Mouse (Mus musculus): ENCODE measurements around the gene Olfm2.

The Olfm2 gene

DNA sequence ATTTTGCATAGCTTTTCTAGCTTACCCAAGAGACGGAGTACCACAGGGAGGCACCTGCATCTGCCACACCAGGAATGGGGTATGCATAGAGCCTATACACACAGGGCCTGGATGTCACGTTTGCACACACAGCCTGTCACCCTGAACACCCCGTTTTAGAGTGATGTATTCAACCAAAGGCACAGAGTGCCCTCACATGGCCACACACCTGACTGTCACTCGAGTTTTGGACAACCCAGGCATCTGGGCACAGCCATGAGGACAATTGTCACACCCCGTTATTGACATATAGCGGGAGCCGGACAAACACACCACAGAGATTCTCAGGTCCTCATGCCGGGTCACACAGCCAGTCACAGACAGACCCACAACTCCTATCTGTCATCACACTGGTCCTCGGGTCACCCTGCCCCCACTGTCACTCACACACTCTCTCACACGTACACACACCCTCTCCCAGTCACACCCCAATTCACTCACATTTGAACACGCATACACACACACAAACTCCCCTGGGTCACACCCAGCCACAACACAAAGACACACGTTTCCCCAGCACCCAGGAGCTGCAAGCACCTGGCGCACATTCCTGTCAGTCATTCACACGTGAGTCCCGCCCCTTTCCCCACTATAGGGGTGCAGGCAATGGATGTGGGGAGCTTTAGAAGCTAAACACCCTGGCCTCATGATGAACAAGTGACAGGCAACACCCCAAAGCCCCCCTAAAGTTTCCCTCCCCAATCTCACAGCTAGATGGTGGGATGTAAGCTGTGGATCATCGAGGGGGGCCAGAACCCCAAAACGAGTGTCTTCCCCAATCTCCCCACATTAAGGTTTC lies 801 bp downstream of the Olfm2 start:
- no peak for DNase-seq

- no peak for DNase-seq
These were observed 2.0 kb downstream of the Olfm2 start for GRCm38 (mm10) chr9:20743946-20744738.

DNA sequence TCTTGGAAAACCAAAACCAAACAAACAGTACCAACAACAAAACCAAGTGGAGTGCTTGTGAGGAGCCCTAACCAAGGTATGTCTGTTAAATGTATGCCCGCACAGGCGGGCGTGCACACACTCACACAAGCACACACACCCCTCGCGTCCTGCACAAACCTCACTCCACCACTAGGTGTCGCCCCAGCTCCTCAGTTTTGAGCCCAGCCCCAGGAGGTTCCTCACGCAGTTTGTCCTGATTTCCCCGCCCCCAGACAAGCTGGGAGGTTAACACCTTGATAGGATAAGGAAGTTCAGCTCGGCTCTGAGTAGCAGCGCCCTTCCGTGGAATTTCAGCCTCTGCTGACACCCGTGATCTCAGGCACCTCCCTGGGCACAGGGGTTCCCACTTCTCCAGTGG lies 5.7 kb downstream of the Olfm2 start:
- peak; percentile 88 for DNase-seq

- DNase-seq, result no peak
These were observed 7.7 kb downstream of the Olfm2 start for GRCm38 (mm10) chr9:20738251-20738999.

GRCm38 (mm10) chr9:20737227-20737626 lies 8.9 kb downstream of the Olfm2 start:
- no peak for DNase-seq

DNA sequence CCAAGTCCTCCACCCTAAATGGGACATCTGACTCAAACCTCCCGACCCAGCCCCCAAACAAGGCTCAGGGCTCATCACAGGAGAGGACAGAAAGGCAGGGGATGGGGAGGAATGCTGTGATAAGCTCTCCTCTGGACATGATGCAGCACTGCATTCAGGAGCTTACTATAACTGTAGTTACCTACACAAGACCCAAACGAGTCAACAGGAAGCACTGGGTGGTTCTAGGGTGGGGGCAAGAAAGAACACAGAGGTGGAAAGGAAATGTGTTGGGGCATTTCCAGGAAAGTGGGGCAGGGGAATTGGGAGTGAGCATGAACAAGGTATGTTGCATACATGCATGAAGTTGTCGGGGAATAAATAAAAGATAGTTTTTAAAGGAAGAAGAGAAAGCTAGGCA lies 11.5 kb downstream of the Olfm2 start:
- DNase-seq, result no peak

DNA sequence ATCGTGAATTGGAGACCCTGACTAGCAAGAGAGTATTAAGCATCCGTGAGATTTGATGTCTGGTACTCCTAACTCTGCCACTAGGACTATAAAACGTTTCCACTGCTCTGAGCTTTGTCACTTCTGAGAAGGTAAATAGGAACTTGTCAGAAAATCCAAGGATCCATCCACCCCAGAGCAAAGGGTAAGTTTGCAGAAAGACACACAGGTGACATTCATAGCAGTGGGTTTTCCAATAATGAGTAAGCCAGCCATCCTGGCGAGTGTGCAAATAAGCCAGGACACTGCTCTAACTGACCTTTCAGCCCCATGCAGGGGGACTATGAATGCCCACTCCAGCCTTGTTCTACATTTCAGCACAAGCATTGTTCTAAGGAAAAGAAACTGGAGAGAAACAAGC lies 14.4 kb downstream of the Olfm2 start:
- DNase-seq, result no peak

- no peak for DNase-seq
These were observed 16.7 kb downstream of the Olfm2 start for GRCm38 (mm10) chr9:20729451-20729850.

DNA sequence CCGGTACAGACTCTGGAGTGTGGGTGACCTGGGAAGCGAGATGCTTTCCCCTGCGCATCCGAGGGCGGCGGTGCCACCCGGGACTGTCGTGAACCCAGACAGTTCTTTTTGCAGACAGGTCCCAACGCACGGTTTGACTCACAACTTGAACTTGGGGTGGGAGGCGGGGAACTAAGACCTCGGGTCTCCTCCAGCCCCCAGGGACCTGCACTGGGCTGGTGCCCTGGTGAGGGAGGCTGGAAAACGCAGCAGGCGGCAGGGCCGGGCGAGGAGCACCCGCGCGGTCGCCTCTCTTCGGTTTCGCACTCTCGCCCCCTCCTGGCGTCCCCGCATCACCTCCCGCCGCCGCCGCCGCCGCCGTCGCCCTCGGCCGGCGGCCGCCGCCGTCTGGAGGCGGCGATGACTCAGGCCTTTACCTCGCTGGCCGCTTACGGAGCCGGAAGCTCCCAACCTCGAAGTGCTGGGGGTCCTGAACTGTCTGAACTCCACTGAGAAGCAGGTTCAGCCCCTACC lies 18.5 kb downstream of the Olfm2 start:
- DNase-seq, result peak; percentile 39

GRCm38 (mm10) chr9:20726859-20727600 lies 19.1 kb downstream of the Olfm2 start:
- DNase-seq, result no peak

GRCm38 (mm10) chr9:20726134-20726858 lies 19.9 kb downstream of the Olfm2 start:
- no peak for DNase-seq

- no peak for DNase-seq
These were observed 24.6 kb downstream of the Olfm2 start for GRCm38 (mm10) chr9:20721582-20721981.

DNA sequence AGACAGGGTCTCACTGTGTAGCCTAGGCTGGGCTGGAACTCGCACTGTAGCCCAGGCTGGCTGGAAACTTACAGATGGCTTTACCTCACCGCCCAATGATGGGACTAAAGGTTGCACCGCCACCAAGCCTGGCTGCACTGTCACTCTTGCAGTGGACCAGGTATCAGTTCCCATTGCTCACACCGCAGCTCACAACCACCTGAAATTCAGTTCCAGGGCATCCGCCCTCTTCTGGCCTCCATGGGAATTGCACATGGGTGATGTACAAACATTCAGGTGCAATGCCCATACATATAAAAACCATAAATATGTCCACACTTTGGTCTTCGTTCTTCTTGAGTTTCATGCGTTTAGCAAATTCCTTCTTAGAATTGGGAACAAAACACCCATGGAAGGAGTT lies 30.8 kb downstream of the Olfm2 start:
- no peak for DNase-seq

GRCm38 (mm10) chr9:20713478-20713987 lies 32.6 kb downstream of the Olfm2 start:
- no peak for DNase-seq

DNA sequence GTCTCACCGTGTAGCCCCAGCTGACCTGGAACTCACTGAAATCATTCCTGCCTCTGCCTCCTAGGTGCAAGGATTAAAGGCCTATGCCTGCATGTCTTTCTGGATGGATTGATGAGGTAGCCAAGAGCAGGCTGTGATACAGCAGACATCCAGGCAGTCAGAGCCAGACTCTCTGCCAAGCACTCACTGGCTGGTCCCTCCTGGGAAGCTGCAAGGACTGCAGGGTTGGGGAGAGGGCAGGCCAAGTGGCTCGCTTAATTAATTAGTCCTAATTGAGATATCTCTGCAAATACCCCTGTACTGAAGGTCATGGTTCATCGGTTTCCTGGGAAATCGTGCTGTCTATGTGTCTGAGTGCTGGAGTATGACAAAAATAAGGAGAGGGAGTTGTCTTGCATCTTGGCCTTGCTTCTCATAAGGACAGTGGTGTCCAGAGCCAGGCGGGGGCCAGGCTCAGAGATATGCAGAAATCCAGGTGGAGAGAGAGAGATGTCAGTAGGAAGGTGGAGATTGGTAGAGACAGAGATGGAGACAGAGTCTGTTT lies 33.1 kb downstream of the Olfm2 start:
- DNase-seq, result no peak

DNA sequence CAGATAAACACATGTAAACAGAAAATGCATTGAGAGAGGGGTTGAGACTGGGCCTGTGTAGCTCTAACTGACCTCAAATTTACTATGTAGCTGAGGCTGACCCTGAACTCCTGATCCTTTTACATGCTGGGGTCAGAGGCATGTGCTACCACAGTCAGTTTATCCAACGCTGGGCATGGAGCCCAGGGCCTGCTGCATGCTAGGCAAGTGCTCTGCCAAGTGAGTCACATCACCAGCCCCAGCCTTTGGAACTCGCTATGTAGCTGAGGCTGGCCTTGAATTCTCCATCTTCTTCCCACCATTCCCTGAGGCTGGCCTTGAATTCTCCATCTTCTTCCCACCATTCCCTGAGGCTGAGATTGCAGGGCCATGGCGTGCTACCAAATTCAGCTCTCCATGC lies 35.7 kb downstream of the Olfm2 start:
- DNase-seq, result no peak

GRCm38 (mm10) chr9:20705981-20706380 lies 40.2 kb downstream of the Olfm2 start:
- no peak for DNase-seq

GRCm38 (mm10) chr9:20705420-20705819 lies 40.7 kb downstream of the Olfm2 start:
- DNase-seq, result no peak

GRCm38 (mm10) chr9:20703832-20704380 lies 42.2 kb downstream of the Olfm2 start:
- no peak for DNase-seq

GRCm38 (mm10) chr9:20697466-20697865 lies 48.7 kb downstream of the Olfm2 start:
- no peak for DNase-seq
